Mouse (Mus musculus) midbrain, embryonic 15.5 days (tissue): Measurements from ENCODE around the gene Klf9. TPM values are rescaled to one million over a fixed set of nuclear protein-coding genes. Genes with fewer than 3 reads are reported as not detected.

ENCODE experiments used
- microRNA counts: library from miRNA; unstranded; fragments of <30 nt; microRNA quantifications from one replicate; lab custom pipeline; 2016
- microRNA-seq: library from miRNA; unstranded; fragments of <30 nt; microRNA quantifications from one replicate; pipeline ENCODE4, GENCODE M21; 2016
- polyA plus RNA-seq: library from polyadenylated mRNA; unstranded; fragments of >200 nt; fragmentation: Nextera tagmentation; extraction: Ambion mirVana; gene quantifications from 2 replicates; pipeline ENCODE4 v1.2.1, GENCODE M21; 2015

The Klf9 gene
- polyA plus RNA-seq, 1 experiment from 2014 or later = 2.4 TPM

MicroRNAs encoded within 50 kb of the gene (microRNA counts, 519-probe panel; counts per million panel counts)
- not detected for microRNA mmu-miR-1192 (lab: Ali Mortazavi, UCI)

Small RNA genes within 50 kb of the gene (microRNA-seq; reads per million reads assigned to microRNA genes)
- gene Mir1192 = not detected

Other genes starting within 250 kb of the Klf9 start
- 25.8 and 28.4 TPM in 2 replicates for gene Smc5, start 132.7 kb downstream of the Klf9 start, polyA plus RNA-seq